Mouse (Mus musculus) E14TG2a.4 (cell line): Measurements from ENCODE around the gene Htra2.

ENCODE experiments used
- CTCF ChIP-seq: conservative IDR thresholded peaks from 2 replicates; pipeline ENCODE4 v1.5.1; 2014; ENCODE audit warnings: low read length
- NANOG ChIP-seq: IDR thresholded peaks from 2 replicates; pipeline ENCODE4 v1.6.1; 2014; ENCODE audit warnings: borderline replicate concordance, low read length, mixed read lengths

GRCm38 (mm10) chr6:83025221-83025620, 29.9 kb downstream of the Htra2 start:
- TF ChIP-seq CTCF = no peak
- no peak for TF ChIP-seq NANOG
